Comparison of ENCODE assay signal across 27 mouse cellular contexts in the genomic region with DNA sequence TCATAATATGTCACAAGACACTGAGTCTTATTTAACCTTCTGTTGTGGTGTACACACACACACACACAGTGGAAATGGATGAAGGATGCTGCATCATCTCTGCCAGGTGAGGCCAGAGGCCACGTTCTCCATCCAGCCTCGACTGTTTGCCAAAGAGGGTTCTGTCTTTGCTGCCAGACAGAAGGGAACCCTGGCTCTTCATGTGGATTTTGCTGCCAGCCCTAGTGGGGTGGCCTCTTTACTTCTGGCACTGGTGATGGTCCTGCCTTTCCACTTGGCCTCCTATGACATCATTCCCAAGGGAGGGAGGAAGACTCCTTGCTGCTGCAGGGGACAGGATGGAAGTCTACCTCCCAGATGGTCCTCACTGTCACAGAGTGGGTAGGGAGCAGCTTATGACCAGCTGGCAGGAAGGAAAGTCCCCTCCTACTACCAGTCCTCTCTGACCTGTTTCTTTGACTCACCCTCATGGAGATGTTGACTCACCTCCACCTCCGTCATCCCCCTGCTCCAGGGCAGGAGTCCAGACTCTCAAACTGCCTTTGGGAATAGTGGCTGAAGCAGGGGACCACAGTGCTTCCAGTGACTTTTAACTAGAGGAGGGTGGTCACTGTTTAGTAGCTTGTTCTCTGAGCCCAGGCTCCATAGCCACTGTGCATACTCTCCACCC.
DNase-seq lines count a peak whose midpoint lies in the region; ATAC-seq and TF ChIP-seq lines count a peak whose summit lies in the region.
"Had no signal": no experiment of that assay in that cellular context is flagged by ENCODE, and none has a peak within 500 bp of the region (broad histone marks: within the 10 kb centered on the region; RNA-seq: fewer than 3 reads in every experiment).

No protein-coding gene starts in this region.

- H3K79me2 ChIP-seq in liver, adult 2 months (ENCODE audit: control insufficient read depth, insufficient read depth, low read length): no peaks in the 10 kb centered on the region

- no peak for ATAC-seq in liver, postnatal 0 days
- ATAC-seq: forebrain, embryonic 15.5 days; hindbrain, postnatal 0 days; inflammation-experienced regulatory T-cells, adult 6 months; intestine, embryonic 16.5 days; Patski had no signal

- TF ChIP-seq POLR2A in liver, adult 2 months (IDR thresholded peaks at IDR 0.05; ENCODE audit: extremely low read depth, insufficient read depth, low read length): no peak

- H3K36me3 ChIP-seq in liver, adult 2 months (ENCODE audit: control insufficient read depth, insufficient read depth, low read length): no peaks in the 10 kb centered on the region
- H3K36me3 ChIP-seq in liver, postnatal 0 days (replicated peaks; ENCODE audit: insufficient read depth, low read length): no peaks in the 10 kb centered on the region
- H3K36me3 ChIP-seq in limb, embryonic 10.5 days: no peaks in the 10 kb centered on the region
- H3K36me3 ChIP-seq: embryonic facial prominence, embryonic 12.5 days; forebrain, embryonic 12.5 days; forebrain, embryonic 15.5 days; heart, embryonic 13.5 days had no signal

- no peak for TF ChIP-seq EP300 in liver, postnatal 0 days (IDR thresholded peaks at IDR 0.05; ENCODE audit: low read depth)

- no peak overlapping the region for H3K27ac ChIP-seq in liver, adult 2 months (replicated peaks; ENCODE audit: insufficient read depth, low read depth, low read length)
- no peak overlapping the region for H3K27ac ChIP-seq in liver, postnatal 0 days (ENCODE audit: low read depth)
- peak overlapping the region; percentile 36; the same call in 1 of the 2 replicates for H3K27ac ChIP-seq in limb, embryonic 10.5 days
- H3K27ac ChIP-seq: embryonic facial prominence, embryonic 12.5 days; forebrain, embryonic 12.5 days; forebrain, embryonic 15.5 days; heart, adult 2 months; heart, embryonic 13.5 days; hindbrain, embryonic 14.5 days; hindbrain, postnatal 0 days had no signal

- no peaks in the 10 kb centered on the region for H3K9me3 ChIP-seq in liver, postnatal 0 days (ENCODE audit: low read length)
- H3K9me3 ChIP-seq in limb, embryonic 10.5 days (replicated peaks): no peaks in the 10 kb centered on the region
- H3K9me3 ChIP-seq: embryonic facial prominence, embryonic 12.5 days; forebrain, embryonic 12.5 days; forebrain, embryonic 15.5 days; heart, embryonic 13.5 days had no signal

- H3K4me1 ChIP-seq in liver, adult 2 months (ENCODE audit: control insufficient read depth, insufficient read depth, low read length): peaks cover 4% of the 10 kb centered on the region; the same call in 1 of the 2 replicates
- H3K4me1 ChIP-seq in liver, postnatal 0 days (ENCODE audit: insufficient read depth): no peaks in the 10 kb centered on the region
- H3K4me1 ChIP-seq in limb, embryonic 10.5 days: peaks cover 44% of the 10 kb centered on the region

- H3K9ac ChIP-seq in liver, adult 2 months (ENCODE audit: low read depth, low read length): no peak overlapping the region
- no peak overlapping the region for H3K9ac ChIP-seq in liver, postnatal 0 days (replicated peaks)
- H3K9ac ChIP-seq: embryonic facial prominence, embryonic 12.5 days; forebrain, embryonic 12.5 days; forebrain, embryonic 15.5 days; heart, embryonic 13.5 days; hindbrain, embryonic 14.5 days had no signal

- no peak overlapping the region for H3K4me2 ChIP-seq in liver, postnatal 0 days (ENCODE audit: low read depth, low read length)
- H3K4me2 ChIP-seq: embryonic facial prominence, embryonic 12.5 days; forebrain, embryonic 12.5 days; forebrain, embryonic 15.5 days; heart, embryonic 13.5 days; hindbrain, embryonic 14.5 days had no signal

- no peak for TF ChIP-seq CTCF in liver, adult 2 months (IDR thresholded peaks at IDR 0.05; ENCODE audit: low read depth, low read length)
- TF ChIP-seq CTCF in liver, postnatal 0 days (IDR thresholded peaks at IDR 0.05; ENCODE audit: low read depth): no peak

- H3K27me3 ChIP-seq in liver, adult 2 months (ENCODE audit: control insufficient read depth, insufficient read depth, low read length): no peaks in the 10 kb centered on the region
- no peaks in the 10 kb centered on the region for H3K27me3 ChIP-seq in liver, postnatal 0 days (ENCODE audit: insufficient read depth, low read length)
- no peaks in the 10 kb centered on the region for H3K27me3 ChIP-seq in limb, embryonic 10.5 days (ENCODE audit: low read depth, poor library complexity, severe bottlenecking)
- H3K27me3 ChIP-seq: embryonic facial prominence, embryonic 12.5 days; forebrain, embryonic 12.5 days; forebrain, embryonic 15.5 days; heart, embryonic 13.5 days had no signal

- H3K4me3 ChIP-seq in liver, adult 2 months (ENCODE audit: insufficient read depth, low read depth, low read length): no peak overlapping the region
- H3K4me3 ChIP-seq in liver, postnatal 0 days (ENCODE audit: low read depth, low read length): no peak overlapping the region
- H3K4me3 ChIP-seq in limb, embryonic 10.5 days: no peak overlapping the region
- H3K4me3 ChIP-seq: embryonic facial prominence, embryonic 12.5 days; erythroblast, embryonic 14.5 days; forebrain, embryonic 12.5 days; forebrain, embryonic 15.5 days; heart, adult 2 months; heart, embryonic 13.5 days had no signal

- peak; percentile 64 to 69 for DNase-seq in cerebellum, postnatal 10 days
- DNase-seq in cerebellum, postnatal 36 days: no peak
- peak; percentile 80 for DNase-seq in heart, adult 11 months
- no peak for DNase-seq in heart, adult 9 months (ENCODE audit: low spot score in 2 of 2)
- peak; percentile 10 for DNase-seq in liver, adult 2 months (ENCODE audit: extremely low read depth, low read depth, low spot score)
- no peak for DNase-seq in liver, postnatal 0 days
- DNase-seq in limb, embryonic 10.5 days (ENCODE audit: low spot score): no peak
- DNase-seq in kidney, postnatal 36 days: no peak
- DNase-seq: adrenal gland, postnatal 10 days; adrenal gland, postnatal 36 days; cerebellum, adult 11 months; cerebellum, adult 8-10 months; gastrocnemius, postnatal 25 days; heart, adult 2 months; heart, postnatal 14 days; heart, postnatal 4 days; kidney, adult 18-20 months had no signal

- 53% methylated on average over 3 of the region's 3 CpGs for WGBS in liver, adult 2 months
- WGBS in liver, postnatal 0 days (ENCODE audit: insufficient replicate concordance): 54% methylated on average over 3 of the region's 3 CpGs
- 85% methylated on average over 3 of the region's 3 CpGs for WGBS in limb, embryonic 10.5 days

Comparison
In these comparisons a context has a peak if more than half of its experiments do, and no peak if none do; other contexts are left out.
1. DNase-seq: peak in cerebellum, postnatal 10 days (2 of 2), heart, adult 11 months (single experiment) and liver, adult 2 months (single experiment); none in cerebellum, postnatal 36 days (0 of 2), heart, adult 9 months (0 of 2), liver, postnatal 0 days (single experiment), limb, embryonic 10.5 days (single experiment) and kidney, postnatal 36 days (0 of 2).